Mouse (Mus musculus): ENCODE results near the gene Otop1. TPM values are rescaled to one million over a fixed set of nuclear protein-coding genes. Genes with fewer than 3 reads are reported as not detected.
A peak's percentile ranks its signal among the peaks of the same experiment; 100 is the strongest.

The Otop1 gene
- total and polyA plus RNA-seq, 2 experiments from 2014 or later: not detected

GRCm38 (mm10) chr5:38308873-38309272 lies 33.1 kb downstream of the Otop1 start:
- ATAC-seq (ENCODE audit: insufficient read depth, low read depth): peak; percentile 67; the same call in 1 of the 2 replicates
- H3K27me3 ChIP-seq (ENCODE audit: control insufficient read depth, insufficient read depth, low read length): peaks cover 13% of the 10 kb centered on the region
- WGBS: 49% methylated on average over 5 of the region's 5 CpGs

DNA sequence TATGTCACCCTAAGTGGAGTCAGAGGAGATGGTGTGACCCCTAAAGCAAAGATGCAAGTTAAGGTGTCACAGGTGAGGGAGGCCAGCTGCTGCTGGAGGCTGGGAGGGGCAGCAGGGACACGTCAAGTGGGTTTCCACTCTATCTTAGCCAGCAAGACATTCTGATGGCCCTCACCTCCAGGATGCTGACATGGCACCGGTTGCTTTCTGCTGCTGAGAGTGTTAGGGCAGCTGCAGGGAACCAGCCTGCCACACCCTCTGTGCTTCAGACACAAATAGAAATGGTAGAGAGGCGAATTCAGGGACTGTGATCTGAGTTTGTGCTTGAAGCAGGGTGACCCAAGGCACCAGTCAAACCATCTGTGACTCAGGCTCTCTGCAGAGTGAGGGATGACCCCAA lies 34.0 kb downstream of the Otop1 start:
- no peak for ATAC-seq (ENCODE audit: insufficient read depth, low read depth)
- no peaks in the 10 kb centered on the region for H3K36me3 ChIP-seq (replicated peaks; ENCODE audit: control insufficient read depth, insufficient read depth, low read length)

More at GRCm38 (mm10) chr5:38308873-38309272, 33.1 kb downstream of the Otop1 start:
- no peak overlapping the region for H3K4me2 ChIP-seq (ENCODE audit: low read depth, low read length)
- H3K27ac ChIP-seq (ENCODE audit: low read depth): no peak overlapping the region
- no peaks in the 10 kb centered on the region for H3K9me3 ChIP-seq (replicated peaks; ENCODE audit: control insufficient read depth, low read length)
- H3K4me1 ChIP-seq (ENCODE audit: control insufficient read depth, insufficient read depth): no peaks in the 10 kb centered on the region
- TF ChIP-seq EP300 (IDR thresholded peaks at IDR 0.05; ENCODE audit: low read depth) (no peak), CTCF (IDR thresholded peaks at IDR 0.05; ENCODE audit: low read depth) (peak; percentile 47)
- H3K36me3 ChIP-seq (replicated peaks; ENCODE audit: control insufficient read depth, insufficient read depth, low read length): no peaks in the 10 kb centered on the region
- no peak overlapping the region for H3K4me3 ChIP-seq (ENCODE audit: low read depth, low read length)
- H3K9ac ChIP-seq (replicated peaks; ENCODE audit: low read depth, low read length): no peak overlapping the region
- no peak for DNase-seq (ENCODE audit: low spot score)

DNA sequence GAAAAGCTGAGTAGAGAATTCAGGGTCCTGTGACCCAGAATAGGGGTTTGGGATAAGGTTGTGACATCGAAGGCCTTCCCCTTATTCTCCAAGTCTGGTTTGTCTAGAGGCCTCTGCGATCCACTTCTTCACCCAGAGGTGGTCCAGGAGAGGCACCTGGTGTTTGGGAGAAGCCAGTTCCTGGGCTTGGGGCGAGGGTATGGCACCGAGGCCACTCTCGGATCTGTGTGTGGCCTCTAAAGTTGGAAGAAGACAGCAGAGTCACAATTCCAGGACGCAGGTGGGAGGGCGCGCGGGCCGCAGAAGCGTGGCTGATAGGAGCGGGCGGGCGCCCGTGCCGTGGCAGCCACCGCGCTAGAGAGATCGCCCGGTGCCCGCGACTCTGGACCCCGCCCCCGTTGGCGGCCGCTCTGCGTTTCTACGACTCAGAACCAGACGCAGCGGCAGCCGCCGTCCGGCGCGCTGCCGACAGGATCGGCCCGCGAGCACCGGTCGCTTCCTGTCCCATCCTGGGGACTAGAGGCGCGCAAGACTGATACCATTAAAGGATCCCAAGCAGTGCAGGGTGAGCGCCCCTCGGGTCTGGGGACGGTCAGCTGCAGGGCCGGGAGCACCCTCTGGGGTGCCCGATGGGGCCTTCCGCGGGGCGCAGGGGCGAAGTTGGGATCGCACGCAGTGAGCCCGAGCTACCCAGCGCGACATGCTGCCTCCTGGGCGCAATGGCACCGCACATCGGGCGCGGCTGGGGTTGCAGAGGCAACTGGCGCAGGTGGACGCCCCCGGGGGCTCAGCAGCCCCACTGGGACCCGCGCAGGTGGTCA lies 43.4 kb downstream of the Otop1 start, which contains the start of gene Drd5:
Gene Drd5, plus strand, starts transcription at position 402 of the 821 bp plus-strand sequence.
- ATAC-seq (ENCODE audit: insufficient read depth, low read depth) (no peak), DNase-seq (ENCODE audit: low spot score) (no peak)
- Histone ChIP-seq H3K9me3 (replicated peaks; ENCODE audit: control insufficient read depth, low read length) (no peaks in the 10 kb centered on the region), H3K27me3 (ENCODE audit: control insufficient read depth, insufficient read depth, low read length) (peaks cover 51% of the 10 kb centered on the region), H3K4me3 (ENCODE audit: low read depth, low read length) (peak within 1 kb of the TSS; percentile 24; the same call in 1 of the 2 replicates), H3K9ac (replicated peaks; ENCODE audit: low read depth, low read length) (no peak within 1 kb of the TSS), H3K4me1 (ENCODE audit: control insufficient read depth, insufficient read depth) (no peaks in the 10 kb centered on the region), H3K36me3 (replicated peaks; ENCODE audit: control insufficient read depth, insufficient read depth, low read length) (no peaks in the 10 kb centered on the region), H3K27ac (ENCODE audit: low read depth) (no peak within 1 kb of the TSS), H3K4me2 (ENCODE audit: low read depth, low read length) (peak within 1 kb of the TSS; percentile 38)
- TF ChIP-seq EP300 (IDR thresholded peaks at IDR 0.05; ENCODE audit: low read depth): no peak
- TF ChIP-seq CTCF (IDR thresholded peaks at IDR 0.05; ENCODE audit: low read depth): no peak
- WGBS: 2% methylated on average over 61 of the region's 67 CpGs

More for the DNA sequence above, 34.0 kb downstream of the Otop1 start:
- no peaks in the 10 kb centered on the region for H3K9me3 ChIP-seq (replicated peaks; ENCODE audit: control insufficient read depth, low read length)
- peaks cover 13% of the 10 kb centered on the region for H3K27me3 ChIP-seq (ENCODE audit: control insufficient read depth, insufficient read depth, low read length)
- no peak overlapping the region for H3K27ac ChIP-seq (ENCODE audit: low read depth)
- no peak overlapping the region for H3K4me2 ChIP-seq (ENCODE audit: low read depth, low read length)
- no peak overlapping the region for H3K4me3 ChIP-seq (ENCODE audit: low read depth, low read length)
- no peak overlapping the region for H3K9ac ChIP-seq (replicated peaks; ENCODE audit: low read depth, low read length)
- H3K4me1 ChIP-seq (ENCODE audit: control insufficient read depth, insufficient read depth): no peaks in the 10 kb centered on the region
- WGBS: 45% methylated on average over 3 of the region's 3 CpGs
- TF ChIP-seq CTCF (IDR thresholded peaks at IDR 0.05; ENCODE audit: low read depth) (no peak), EP300 (IDR thresholded peaks at IDR 0.05; ENCODE audit: low read depth) (no peak)
- DNase-seq (ENCODE audit: low spot score): no peak

GRCm38 (mm10) chr5:38333381-38333780 lies 57.6 kb downstream of the Otop1 start:
- 67% methylated on average over 4 of the region's 4 CpGs for WGBS
- H3K9me3 ChIP-seq (replicated peaks; ENCODE audit: control insufficient read depth, low read length): no peaks in the 10 kb centered on the region
- DNase-seq (ENCODE audit: low spot score) (no peak), ATAC-seq (ENCODE audit: insufficient read depth, low read depth) (no peak)
- H3K27me3 ChIP-seq (ENCODE audit: control insufficient read depth, insufficient read depth, low read length): no peaks in the 10 kb centered on the region
- no peak overlapping the region for H3K9ac ChIP-seq (replicated peaks; ENCODE audit: low read depth, low read length)
- no peaks in the 10 kb centered on the region for H3K4me1 ChIP-seq (ENCODE audit: control insufficient read depth, insufficient read depth)
- no peak overlapping the region for H3K4me2 ChIP-seq (ENCODE audit: low read depth, low read length)
- TF ChIP-seq CTCF (IDR thresholded peaks at IDR 0.05; ENCODE audit: low read depth): no peak
- TF ChIP-seq EP300 (IDR thresholded peaks at IDR 0.05; ENCODE audit: low read depth): no peak
- H3K36me3 ChIP-seq (replicated peaks; ENCODE audit: control insufficient read depth, insufficient read depth, low read length): no peaks in the 10 kb centered on the region
- no peak overlapping the region for H3K4me3 ChIP-seq (ENCODE audit: low read depth, low read length)
- H3K27ac ChIP-seq (ENCODE audit: low read depth): no peak overlapping the region

- no peaks in the 10 kb centered on the region for H3K9me3 ChIP-seq (replicated peaks; ENCODE audit: control insufficient read depth, low read length)
- TF ChIP-seq EP300 (IDR thresholded peaks at IDR 0.05; ENCODE audit: low read depth) (no peak), CTCF (IDR thresholded peaks at IDR 0.05; ENCODE audit: low read depth) (0 out of 2 replicates have a peak, but pooled peaks have one; percentile 28)
- DNase-seq (ENCODE audit: low spot score) (no peak), ATAC-seq (ENCODE audit: insufficient read depth, low read depth) (no peak)
- H3K4me3 ChIP-seq (ENCODE audit: low read depth, low read length): no peak overlapping the region
- no peak overlapping the region for H3K27ac ChIP-seq (ENCODE audit: low read depth)
- H3K4me1 ChIP-seq (ENCODE audit: control insufficient read depth, insufficient read depth): no peaks in the 10 kb centered on the region
- no peak overlapping the region for H3K9ac ChIP-seq (replicated peaks; ENCODE audit: low read depth, low read length)
- WGBS: 48% methylated on average over 1 of the region's 1 CpGs
- no peak overlapping the region for H3K4me2 ChIP-seq (ENCODE audit: low read depth, low read length)
- H3K36me3 ChIP-seq (replicated peaks; ENCODE audit: control insufficient read depth, insufficient read depth, low read length): no peaks in the 10 kb centered on the region
- H3K27me3 ChIP-seq (ENCODE audit: control insufficient read depth, insufficient read depth, low read length): no peaks in the 10 kb centered on the region
Observed at GRCm38 (mm10) chr5:38334582-38334981, 58.8 kb downstream of the Otop1 start.
